Mouse (Mus musculus): ENCODE results near the gene Cog4. TPM values are rescaled to one million over a fixed set of nuclear protein-coding genes. Genes with fewer than 3 reads are reported as not detected.

Gene Cog4
- total RNA-seq (2021) (10 to 100 TPM; 66.2 to 74.1 TPM), polyA plus RNA-seq (2012; rRNA removed) (34.8 and 51.5 TPM in 2 replicates)
- long read RNA-seq, transcript Cog4-201 (19 exons, 2,737 nt): major isoform, 60 of 75 reads
- long read RNA-seq, partial matches to known transcripts: 1 of 75 reads
- long read RNA-seq, other reads (novel, unspliced or antisense): 14 of 75 reads

DNA sequence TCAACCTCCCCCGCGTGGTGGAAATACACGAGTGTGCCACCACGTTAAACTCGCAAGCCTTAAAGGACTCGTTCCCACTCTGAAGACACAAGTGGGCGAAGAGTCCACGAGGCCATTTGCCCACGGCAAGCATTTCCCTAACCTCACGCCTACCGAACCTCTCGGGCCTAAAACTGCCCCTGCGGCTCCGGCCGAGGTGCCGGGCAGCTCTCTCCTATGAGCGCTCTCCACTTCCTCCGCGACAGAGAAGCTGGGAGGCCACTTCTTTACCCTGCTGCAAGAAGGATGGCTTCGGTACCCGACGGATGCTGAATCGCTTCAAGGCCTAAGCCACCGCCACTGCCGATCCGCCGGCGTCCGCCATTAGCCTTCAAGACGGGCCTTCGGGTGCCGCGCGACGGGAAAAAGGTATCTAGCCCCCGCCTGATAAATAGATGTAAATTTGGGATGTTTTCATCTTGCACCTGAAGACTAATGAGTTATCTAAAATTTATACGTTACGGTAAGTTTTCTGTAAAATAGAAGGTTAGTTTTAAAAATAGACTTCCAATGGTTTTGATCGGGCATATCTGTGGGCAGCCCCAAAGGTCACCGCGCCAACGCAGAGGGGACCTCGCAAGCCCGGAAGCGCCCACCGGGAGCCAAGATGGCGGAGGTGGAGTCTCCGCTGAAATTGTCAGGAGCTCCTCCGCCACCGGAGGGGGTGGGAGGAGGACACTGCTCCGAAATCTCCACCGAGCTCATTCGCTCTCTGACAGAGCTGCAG, at the start of gene Cog4, which contains the start of gene Sf3b3:
Gene Cog4 (plus strand): TSS at position 196 of the 766 bp plus-strand sequence.
Gene Sf3b3 (minus strand): TSS at position 383 of the 766 bp plus-strand sequence.
- peaks cover 3% of the 10 kb centered on the region for H3K79me2 ChIP-seq (replicated peaks; ENCODE audit: control insufficient read depth, insufficient read depth, low read length)
- under 1% methylated on average over 53 of the region's 53 CpGs for WGBS
- H3K9ac ChIP-seq (ENCODE audit: low read depth, low read length): peak within 1 kb of the TSS; percentile 88
- DNase-seq: peak; percentile 89 to 90
- peak within 1 kb of the TSS; percentile 92 for H3K27ac ChIP-seq
- no peaks in the 10 kb centered on the region for H3K27me3 ChIP-seq (ENCODE audit: control insufficient read depth, insufficient read depth, low read length)
- TF ChIP-seq EP300 (IDR thresholded peaks at IDR 0.05; ENCODE audit: insufficient read depth, low read depth, low read length): 0 out of 2 replicates have a peak, but pooled peaks have one; percentile 70
- TF ChIP-seq CTCF (IDR thresholded peaks at IDR 0.05): peak; percentile 19; the same call in 1 of the 2 replicates
- peak; percentile 96 for TF ChIP-seq POLR2A (IDR thresholded peaks at IDR 0.05; ENCODE audit: insufficient read depth, low read depth, low read length)
- H3K4me3 ChIP-seq: peak within 1 kb of the TSS; percentile 83
- peaks cover 16% of the 10 kb centered on the region for H3K36me3 ChIP-seq (ENCODE audit: control insufficient read depth, insufficient read depth, low read length)
- intact Hi-C loops (cut with DNase I): loop anchor here (1.0 to 10.0 kb wide), 2 partner anchors 202 to 210 kb away; partner anchors contain the start of gene Exosc6
- H3K4me1 ChIP-seq (ENCODE audit: control insufficient read depth, insufficient read depth, low read length): peaks cover 5% of the 10 kb centered on the region

DNA sequence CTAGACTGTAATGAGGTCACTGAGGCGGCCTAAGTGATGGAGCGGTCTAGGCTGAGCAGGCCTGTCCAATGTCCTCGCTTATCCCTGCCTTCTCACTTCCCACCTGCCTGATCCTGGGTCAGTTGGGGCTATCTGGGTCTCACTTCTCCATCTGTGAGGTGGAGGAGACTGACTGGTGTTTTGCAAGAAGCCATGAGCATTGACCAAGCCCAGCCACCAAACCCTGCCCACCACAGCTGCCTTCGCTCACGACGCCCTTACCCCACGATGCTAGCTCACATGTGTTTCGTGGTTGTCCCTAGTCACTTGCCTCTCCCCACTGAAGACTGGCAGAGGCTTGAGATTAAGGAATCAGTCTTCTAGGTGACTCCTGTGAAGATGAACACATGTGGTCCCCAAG, 49.3 kb upstream of the Cog4 start:
- TF ChIP-seq CTCF (IDR thresholded peaks at IDR 0.05): no peak
- intact Hi-C loops (cut with DNase I): no loop called here
- Histone ChIP-seq H3K79me2 (replicated peaks; ENCODE audit: control insufficient read depth, insufficient read depth, low read length) (no peaks in the 10 kb centered on the region), H3K36me3 (ENCODE audit: control insufficient read depth, insufficient read depth, low read length) (no peaks in the 10 kb centered on the region), H3K27ac (no peak overlapping the region), H3K9ac (ENCODE audit: low read depth, low read length) (no peak overlapping the region), H3K27me3 (ENCODE audit: control insufficient read depth, insufficient read depth, low read length) (no peaks in the 10 kb centered on the region), H3K4me1 (ENCODE audit: control insufficient read depth, insufficient read depth, low read length) (0 out of 2 replicates have a peak, but pooled peaks cover 2% of the 10 kb centered on the region), H3K4me3 (no peak overlapping the region)
- DNase-seq: no peak
- WGBS: 95% methylated on average over 8 of the region's 8 CpGs

DNA sequence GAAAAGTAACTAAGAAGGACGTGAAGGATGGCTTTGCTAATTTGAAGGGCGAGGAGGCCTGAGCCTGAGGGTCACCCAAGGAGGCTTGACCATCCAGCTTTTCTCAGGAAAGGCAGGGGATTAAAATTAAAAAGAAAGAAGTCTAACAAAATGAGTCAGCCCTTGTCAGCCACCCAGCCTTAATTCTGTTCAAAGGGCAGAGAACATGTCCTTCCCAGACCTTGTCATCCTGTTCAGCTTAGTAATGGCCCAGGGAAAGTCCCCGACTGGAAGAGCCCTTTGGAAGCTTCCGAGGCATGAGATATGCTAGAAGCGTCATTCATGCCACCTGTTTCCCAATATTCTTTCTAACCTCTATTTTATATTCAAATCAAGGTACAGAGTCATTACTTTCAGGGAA, 43.4 kb upstream of the Cog4 start:
- no peak for TF ChIP-seq POLR2A (IDR thresholded peaks at IDR 0.05; ENCODE audit: insufficient read depth, low read depth, low read length)
- no peak for TF ChIP-seq EP300 (IDR thresholded peaks at IDR 0.05; ENCODE audit: insufficient read depth, low read depth, low read length)
- TF ChIP-seq CTCF (IDR thresholded peaks at IDR 0.05): no peak

DNA sequence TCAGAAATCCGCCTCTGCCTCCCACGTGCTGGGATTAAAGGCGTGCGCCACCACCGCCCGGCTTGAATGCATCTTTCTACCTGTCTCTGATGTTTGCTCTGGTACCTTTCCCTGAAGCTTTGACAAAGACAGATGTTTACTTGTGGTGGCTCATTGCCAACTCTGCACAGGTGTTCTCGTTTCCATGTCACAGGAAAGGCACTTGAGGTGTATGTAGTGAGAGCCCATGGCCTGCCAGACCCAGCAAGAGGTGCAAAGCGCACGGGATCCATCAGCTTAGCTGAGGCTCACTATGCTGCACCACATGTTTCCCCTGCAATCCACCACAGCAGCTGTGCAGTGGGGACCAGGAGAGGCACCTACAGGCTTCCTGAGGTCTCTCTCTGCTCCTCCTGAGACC, 42.5 kb upstream of the Cog4 start:
- WGBS: 90% methylated on average over 9 of the region's 9 CpGs
- H3K79me2 ChIP-seq (replicated peaks; ENCODE audit: control insufficient read depth, insufficient read depth, low read length): no peaks in the 10 kb centered on the region
- no peak overlapping the region for H3K4me3 ChIP-seq
- H3K4me1 ChIP-seq (ENCODE audit: control insufficient read depth, insufficient read depth, low read length): peaks cover 3% of the 10 kb centered on the region
- TF ChIP-seq POLR2A (IDR thresholded peaks at IDR 0.05; ENCODE audit: insufficient read depth, low read depth, low read length) (no peak), EP300 (IDR thresholded peaks at IDR 0.05; ENCODE audit: insufficient read depth, low read depth, low read length) (no peak), CTCF (IDR thresholded peaks at IDR 0.05) (no peak)
- peak overlapping the region; percentile 28; the same call in 1 of the 2 replicates for H3K27ac ChIP-seq
- no peaks in the 10 kb centered on the region for H3K27me3 ChIP-seq (ENCODE audit: control insufficient read depth, insufficient read depth, low read length)
- no peak overlapping the region for H3K9ac ChIP-seq (ENCODE audit: low read depth, low read length)
- no peaks in the 10 kb centered on the region for H3K36me3 ChIP-seq (ENCODE audit: control insufficient read depth, insufficient read depth, low read length)
- DNase-seq: no peak
- intact Hi-C loops (cut with DNase I): no loop called here

More for the DNA sequence above, 43.4 kb upstream of the Cog4 start:
- Histone ChIP-seq H3K79me2 (replicated peaks; ENCODE audit: control insufficient read depth, insufficient read depth, low read length) (no peaks in the 10 kb centered on the region), H3K9ac (ENCODE audit: low read depth, low read length) (no peak overlapping the region), H3K36me3 (ENCODE audit: control insufficient read depth, insufficient read depth, low read length) (no peaks in the 10 kb centered on the region), H3K4me1 (ENCODE audit: control insufficient read depth, insufficient read depth, low read length) (no peaks in the 10 kb centered on the region), H3K27me3 (ENCODE audit: control insufficient read depth, insufficient read depth, low read length) (no peaks in the 10 kb centered on the region), H3K27ac (peak overlapping the region; percentile 28), H3K4me3 (no peak overlapping the region)
- no peak for DNase-seq
- WGBS: 58% methylated on average over 5 of the region's 5 CpGs
- intact Hi-C loops (cut with DNase I): no loop called here

DNA sequence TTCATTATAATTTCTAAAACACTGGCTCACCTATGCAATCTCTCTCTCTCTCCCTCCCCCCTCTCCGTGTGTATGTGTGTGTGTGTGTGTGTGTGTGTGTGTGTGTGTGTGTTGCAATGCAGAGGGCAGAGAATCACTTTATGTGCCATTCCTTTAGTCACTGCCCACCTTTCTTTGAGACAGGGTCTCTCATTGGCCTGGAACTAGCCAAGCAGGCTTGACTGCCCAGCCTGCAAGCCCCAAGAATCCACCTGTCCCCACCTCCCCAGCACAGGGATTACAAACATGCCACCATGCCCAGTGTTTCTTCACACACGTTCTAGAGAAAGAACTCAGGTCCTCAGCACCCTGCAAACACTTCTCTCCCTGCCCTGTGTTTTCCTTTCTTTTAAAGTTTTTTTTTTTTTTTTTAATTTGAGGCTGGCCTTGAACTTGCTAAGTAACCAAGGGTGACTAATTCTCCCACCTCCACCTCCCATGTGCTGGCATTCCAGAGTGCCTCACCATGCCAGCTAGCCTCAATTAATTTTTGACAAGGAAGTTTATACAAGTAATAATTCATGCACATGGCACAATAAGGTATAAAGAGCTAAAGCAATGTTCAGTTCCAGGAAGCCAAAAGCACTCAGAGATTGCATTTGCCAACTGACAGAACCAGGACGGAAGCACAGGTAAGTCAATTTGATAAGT, 41.4 kb upstream of the Cog4 start:
- DNase-seq: no peak
- H3K27ac ChIP-seq: peak overlapping the region; percentile 41; the same call in 1 of the 2 replicates
- H3K27me3 ChIP-seq (ENCODE audit: control insufficient read depth, insufficient read depth, low read length): no peaks in the 10 kb centered on the region
- intact Hi-C loops (cut with DNase I): no loop called here
- no peaks in the 10 kb centered on the region for H3K79me2 ChIP-seq (replicated peaks; ENCODE audit: control insufficient read depth, insufficient read depth, low read length)
- no peaks in the 10 kb centered on the region; the same call in 1 of the 2 replicates for H3K36me3 ChIP-seq (ENCODE audit: control insufficient read depth, insufficient read depth, low read length)
- 50% methylated on average over 3 of the region's 3 CpGs for WGBS
- TF ChIP-seq CTCF (IDR thresholded peaks at IDR 0.05) (no peak), POLR2A (IDR thresholded peaks at IDR 0.05; ENCODE audit: insufficient read depth, low read depth, low read length) (no peak), EP300 (IDR thresholded peaks at IDR 0.05; ENCODE audit: insufficient read depth, low read depth, low read length) (no peak)
- H3K9ac ChIP-seq (ENCODE audit: low read depth, low read length): no peak overlapping the region
- peaks cover 7% of the 10 kb centered on the region for H3K4me1 ChIP-seq (ENCODE audit: control insufficient read depth, insufficient read depth, low read length)
- H3K4me3 ChIP-seq: no peak overlapping the region
